Mouse (Mus musculus) hindbrain, embryonic 11.5 days (tissue): ENCODE measurements around the gene Dhx37. TPM values are rescaled to one million over a fixed set of nuclear protein-coding genes. Genes with fewer than 3 reads are reported as not detected.
"Not testable (repeated sequence)": the region's sequence is repeated elsewhere in the genome, so short reads cannot be mapped to it uniquely, and the experiment has no call there.

ENCODE experiments used
- ATAC-seq: fragments of 200-750 bp; cut with Nextera tagmentation; 2 replicates; pipeline ENCODE4 v1.8.0; 2017; ENCODE audit warnings: mild to moderate bottlenecking, moderate TSS enrichment, moderate library complexity; ENCODE audit not compliant: low FRiP score
- DNase-seq: peaks from one replicate; pipeline ENCODE4 v3.0.0-alpha.2; 2015; ENCODE audit warnings: low spot score
- H3K27ac ChIP-seq: fragments of 300-500 bp; sonication (generic); 2 replicates; pipeline ENCODE4 v1.5.1; 2014; ENCODE audit warnings: mild to moderate bottlenecking, low read depth, low read length
- H3K27me3 ChIP-seq: fragments of 300-500 bp; sonication (generic); 2 replicates; pipeline ENCODE4 v1.6.1; 2014; ENCODE audit warnings: mild to moderate bottlenecking, low read length, moderate library complexity, mixed read lengths; ENCODE audit not compliant: control insufficient read depth, insufficient read depth
- H3K36me3 ChIP-seq: fragments of 300-500 bp; sonication (generic); 2 replicates; pipeline ENCODE4 v1.6.1; 2014; ENCODE audit warnings: mild to moderate bottlenecking, low read length, moderate library complexity, mixed read lengths; ENCODE audit not compliant: control insufficient read depth, insufficient read depth
- H3K4me1 ChIP-seq: fragments of 300-500 bp; sonication (generic); replicated peaks from 2 replicates; pipeline ENCODE4 v1.6.1; 2014; ENCODE audit warnings: low read length, mixed read lengths; ENCODE audit not compliant: control insufficient read depth, insufficient read depth
- H3K4me2 ChIP-seq: fragments of 300-500 bp; sonication (generic); replicated peaks from 2 replicates; pipeline ENCODE4 v1.6.1; 2014; ENCODE audit warnings: mild to moderate bottlenecking, low read depth, low read length
- H3K4me3 ChIP-seq: fragments of 300-500 bp; sonication (generic); 2 replicates; pipeline ENCODE4 v1.5.1; 2014; ENCODE audit warnings: low read depth, low read length
- H3K9ac ChIP-seq: fragments of 300-500 bp; sonication (generic); 2 replicates; pipeline ENCODE4 v1.6.1; 2014; ENCODE audit warnings: low read depth, low read length
- H3K9me3 ChIP-seq: fragments of 300-500 bp; sonication (generic); 2 replicates; pipeline ENCODE4 v1.6.1; 2016; ENCODE audit warnings: low read length; ENCODE audit not compliant: control insufficient read depth
- WGBS: fragments of 180-500 bp; shearing (Covaris S2); extraction: QIAGEN DNeasy Blood & Tissue Kit; methylation state at CpG from one replicate; pipeline ENCODE4 v1.1.7; 2014; 5-methylcytosine and 5-hydroxymethylcytosine counted together
- polyA plus RNA-seq: library from polyadenylated mRNA; unstranded; fragments of >200 nt; fragmentation: Nextera tagmentation; extraction: Ambion mirVana; gene quantifications from 2 replicates; pipeline ENCODE4 v1.2.1, GENCODE M21; 2014

Gene Dhx37
- polyA plus RNA-seq, 1 experiment from 2014 or later, result 10.4 TPM

GRCm38 (mm10) chr5:125426343-125426742 lies 7.6 kb downstream of the Dhx37 start:
- Histone ChIP-seq H3K4me3 (no peak overlapping the region), H3K27ac (no peak overlapping the region), H3K27me3 (no peaks in the 10 kb centered on the region), H3K36me3 (peaks cover 21% of the 10 kb centered on the region; the same call in 1 of the 2 replicates), H3K9me3 (no peaks in the 10 kb centered on the region), H3K9ac (no peak overlapping the region), H3K4me1 (no peaks in the 10 kb centered on the region), H3K4me2 (no peak overlapping the region)
- DNase-seq (no peak), ATAC-seq (no peak)
- 94% methylated on average over 10 of the region's 10 CpGs for WGBS

- 95% methylated on average over 10 of the region's 10 CpGs for WGBS
- peaks cover 21% of the 10 kb centered on the region; the same call in 1 of the 2 replicates for H3K36me3 ChIP-seq
- no peaks in the 10 kb centered on the region for H3K27me3 ChIP-seq
- no peak for DNase-seq
- H3K4me1 ChIP-seq, result no peaks in the 10 kb centered on the region
- no peaks in the 10 kb centered on the region for H3K9me3 ChIP-seq
- no peak overlapping the region for H3K4me2 ChIP-seq
- no peak overlapping the region for H3K27ac ChIP-seq
- H3K9ac ChIP-seq, result no peak overlapping the region
- ATAC-seq, result no peak
- H3K4me3 ChIP-seq, result no peak overlapping the region
Measured at GRCm38 (mm10) chr5:125425698-125426276, 8.1 kb downstream of the Dhx37 start.

GRCm38 (mm10) chr5:125419124-125419523 lies 14.8 kb downstream of the Dhx37 start:
- H3K4me2 ChIP-seq, result no peak overlapping the region
- peaks cover 22% of the 10 kb centered on the region for H3K36me3 ChIP-seq
- H3K27me3 ChIP-seq, result no peaks in the 10 kb centered on the region
- no peak overlapping the region for H3K27ac ChIP-seq
- no peak overlapping the region for H3K4me3 ChIP-seq
- no peak overlapping the region for H3K9ac ChIP-seq
- H3K9me3 ChIP-seq, result no peaks in the 10 kb centered on the region
- 79% methylated on average over 11 of the region's 11 CpGs for WGBS
- no peak for ATAC-seq
- no peaks in the 10 kb centered on the region for H3K4me1 ChIP-seq
- DNase-seq, result no peak

- DNase-seq, result no peak
- no peaks in the 10 kb centered on the region for H3K4me1 ChIP-seq
- no peak overlapping the region for H3K9ac ChIP-seq
- no peak for ATAC-seq
- no peak overlapping the region for H3K4me2 ChIP-seq
- H3K27ac ChIP-seq, result no peak overlapping the region
- H3K36me3 ChIP-seq, result peaks cover 21% of the 10 kb centered on the region
- no peak overlapping the region for H3K4me3 ChIP-seq
- no peaks in the 10 kb centered on the region for H3K9me3 ChIP-seq
- 92% methylated on average over 12 of the region's 12 CpGs for WGBS
- H3K27me3 ChIP-seq, result no peaks in the 10 kb centered on the region
Measured at GRCm38 (mm10) chr5:125418636-125419035, 15.3 kb downstream of the Dhx37 start.

DNA sequence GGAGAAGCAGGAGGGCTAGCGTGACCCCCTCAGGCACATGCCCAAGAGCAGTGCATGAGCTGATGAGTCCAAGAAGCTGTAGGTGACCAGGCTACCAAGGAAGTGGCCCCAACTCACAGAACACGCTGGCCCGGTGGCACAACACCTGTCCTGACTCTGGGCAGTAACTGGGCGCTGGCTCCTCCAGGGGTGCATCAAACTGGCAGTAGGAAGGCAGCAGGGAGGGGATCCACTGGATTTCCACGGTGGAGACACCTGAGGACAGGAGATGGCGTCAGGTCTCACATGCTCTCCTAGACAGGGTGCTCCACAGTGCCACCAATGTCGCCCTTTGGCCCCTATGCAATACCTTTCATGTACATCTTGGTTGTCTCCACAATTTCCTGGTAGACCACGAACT lies 17.7 kb downstream of the Dhx37 start:
- Histone ChIP-seq H3K4me3 (no peak overlapping the region), H3K27me3 (no peaks in the 10 kb centered on the region), H3K9me3 (no peaks in the 10 kb centered on the region), H3K36me3 (peaks cover 20% of the 10 kb centered on the region), H3K27ac (no peak overlapping the region), H3K9ac (no peak overlapping the region), H3K4me2 (no peak overlapping the region), H3K4me1 (no peaks in the 10 kb centered on the region)
- WGBS, result 92% methylated on average over 8 of the region's 8 CpGs
- no peak for ATAC-seq
- DNase-seq, result no peak

- DNase-seq (no peak), ATAC-seq (no peak)
- Histone ChIP-seq H3K4me1 (no peaks in the 10 kb centered on the region), H3K27me3 (no peaks in the 10 kb centered on the region), H3K4me2 (no peak overlapping the region), H3K9me3 (no peaks in the 10 kb centered on the region), H3K36me3 (peaks cover 20% of the 10 kb centered on the region), H3K9ac (no peak overlapping the region), H3K27ac (no peak overlapping the region), H3K4me3 (no peak overlapping the region)
- 89% methylated on average over 4 of the region's 4 CpGs for WGBS
Measured at GRCm38 (mm10) chr5:125413763-125414162, 20.2 kb downstream of the Dhx37 start.

DNA sequence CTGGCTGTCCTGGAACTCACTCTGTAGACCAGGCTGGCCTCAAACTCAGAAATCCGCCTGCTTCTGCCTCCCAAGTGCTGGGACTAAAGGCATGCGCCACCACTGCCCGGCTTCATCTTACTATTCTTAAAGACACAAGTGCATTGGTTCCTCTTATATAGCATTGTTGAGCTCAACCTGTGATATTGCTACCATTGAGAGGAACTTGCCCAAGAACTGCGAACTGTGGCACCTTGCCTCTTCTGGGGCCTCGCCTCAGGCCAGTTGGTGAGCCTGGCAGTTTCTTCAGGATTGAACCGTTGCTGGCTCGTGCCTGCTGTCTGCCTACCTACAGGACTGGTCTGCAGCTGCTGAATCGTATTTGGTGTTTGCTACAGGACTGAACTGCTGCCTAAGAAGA lies 21.4 kb downstream of the Dhx37 start:
- not testable (repeated sequence) for H3K4me2 ChIP-seq, H3K4me3 ChIP-seq, H3K4me1 ChIP-seq, H3K9me3 ChIP-seq, H3K27ac ChIP-seq, ATAC-seq, H3K27me3 ChIP-seq, H3K9ac ChIP-seq, DNase-seq
- 93% methylated on average over 8 of the region's 8 CpGs for WGBS
- peaks cover 15% of the 10 kb centered on the region for H3K36me3 ChIP-seq

GRCm38 (mm10) chr5:125411972-125412530 lies 21.9 kb downstream of the Dhx37 start:
- 54% methylated on average over 5 of the region's 5 CpGs for WGBS
- H3K9ac ChIP-seq, result no peak overlapping the region
- H3K27ac ChIP-seq, result no peak overlapping the region
- peaks cover 10% of the 10 kb centered on the region; the same call in 1 of the 2 replicates for H3K36me3 ChIP-seq
- ATAC-seq (no peak), DNase-seq (peak; percentile 71)
- no peak overlapping the region for H3K4me2 ChIP-seq
- no peaks in the 10 kb centered on the region for H3K9me3 ChIP-seq
- H3K4me3 ChIP-seq, result no peak overlapping the region
- H3K27me3 ChIP-seq, result no peaks in the 10 kb centered on the region
- 0 out of 2 replicates have a peak, but pooled peaks cover 2% of the 10 kb centered on the region for H3K4me1 ChIP-seq
